Mouse (Mus musculus) kidney, embryonic 15.5 days (tissue): ENCODE measurements around the gene Dram2. TPM values are rescaled to one million over a fixed set of nuclear protein-coding genes. Genes with fewer than 3 reads are reported as not detected.

Experiments
- ATAC-seq: fragments of 200-750 bp; cut with Nextera tagmentation; replicated peaks from 2 replicates; pipeline ENCODE4 v1.8.0; 2017; ENCODE audit warnings: moderate TSS enrichment; ENCODE audit not compliant: low FRiP score
- H3K27ac ChIP-seq: fragments of 300-500 bp; sonication (generic); 2 replicates; pipeline ENCODE4 v1.5.1; 2015; ENCODE audit warnings: mild to moderate bottlenecking, inconsistent platforms
- H3K27me3 ChIP-seq: fragments of 300-500 bp; sonication (generic); 2 replicates; pipeline ENCODE4 v1.6.1; 2015; ENCODE audit warnings: inconsistent platforms
- H3K36me3 ChIP-seq: fragments of 300-500 bp; sonication (generic); 2 replicates; pipeline ENCODE4 v1.6.1; 2015; ENCODE audit warnings: inconsistent platforms
- H3K4me1 ChIP-seq: fragments of 300-500 bp; sonication (generic); 2 replicates; pipeline ENCODE4 v1.6.1; 2015; ENCODE audit warnings: inconsistent platforms
- H3K4me2 ChIP-seq: fragments of 300-500 bp; sonication (generic); 2 replicates; pipeline ENCODE4 v1.6.1; 2015; ENCODE audit warnings: moderate library complexity, mild to moderate bottlenecking, inconsistent platforms
- H3K4me3 ChIP-seq: fragments of 300-500 bp; sonication (generic); replicated peaks from 2 replicates; pipeline ENCODE4 v1.5.1; 2015; ENCODE audit warnings: mild to moderate bottlenecking, inconsistent platforms
- H3K9ac ChIP-seq: fragments of 300-500 bp; sonication (generic); 2 replicates; pipeline ENCODE4 v1.6.1; 2015; ENCODE audit warnings: mild to moderate bottlenecking, inconsistent platforms
- H3K9me3 ChIP-seq: fragments of 300-500 bp; sonication (generic); replicated peaks from 2 replicates; pipeline ENCODE4 v1.6.1; 2016; ENCODE audit warnings: inconsistent platforms
- WGBS: fragments of 180-500 bp; shearing (Covaris S2); methylation state at CpG from one replicate; pipeline ENCODE4 v1.1.7; 2015; ENCODE audit warnings: mixed read lengths; 5-methylcytosine and 5-hydroxymethylcytosine counted together
- polyA plus RNA-seq: library from polyadenylated mRNA; unstranded; fragments of >200 nt; fragmentation: Nextera tagmentation; extraction: Ambion mirVana; gene quantifications from 2 replicates; pipeline ENCODE4 v1.2.1, GENCODE M21; 2015

Gene Dram2
- polyA plus RNA-seq, result 77.2 and 87.0 TPM in 2 replicates

DNA sequence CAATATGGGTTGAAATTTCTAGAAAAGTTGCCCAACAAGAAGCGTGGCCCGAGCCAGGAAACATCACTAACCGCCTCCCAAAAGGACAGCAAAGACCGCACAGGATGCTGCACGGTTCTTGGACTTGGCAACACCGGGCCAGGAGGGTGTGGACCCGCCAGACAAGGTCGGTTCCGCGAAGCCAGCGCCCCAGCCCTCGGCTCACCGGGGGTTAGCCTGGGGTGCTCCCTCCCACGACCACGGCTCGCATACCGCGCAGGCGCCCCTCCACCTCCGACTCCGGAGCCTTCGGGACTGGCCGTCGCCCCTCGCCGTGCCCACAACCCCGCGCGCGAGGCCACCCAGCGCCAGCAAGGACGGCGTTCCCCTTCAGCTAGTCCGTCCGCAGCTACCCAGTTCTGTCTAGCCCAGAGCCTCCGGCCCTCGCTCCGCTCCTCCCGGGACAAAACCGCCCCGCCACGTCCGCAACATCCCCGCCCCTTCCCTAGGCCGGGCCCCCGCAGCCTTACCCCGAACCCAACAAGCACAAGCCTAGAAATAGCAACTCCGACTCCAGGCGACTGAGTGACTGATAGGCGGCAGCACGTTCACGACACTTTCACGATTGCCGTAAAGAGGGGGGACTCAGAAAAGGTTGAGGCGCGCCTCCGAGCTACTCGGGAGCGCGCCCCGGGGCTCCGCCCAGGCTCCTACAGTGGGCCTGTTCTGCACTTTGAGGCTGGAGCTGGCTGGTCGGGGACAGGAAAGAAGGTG, at the start of gene Dram2, which contains the start of gene Cept1:
Gene Dram2 (plus strand): TSS at position 628 of the 753 bp plus-strand sequence.
Gene Cept1 (minus strand): TSS at position 632 of the 753 bp plus-strand sequence.
- peak; percentile 97 for ATAC-seq
- no peaks in the 10 kb centered on the region for H3K27me3 ChIP-seq
- peak within 1 kb of the TSS; percentile 90 for H3K9ac ChIP-seq
- peak within 1 kb of the TSS; percentile 59 for H3K4me2 ChIP-seq
- under 1% methylated on average over 61 of the region's 63 CpGs for WGBS
- H3K36me3 ChIP-seq, result peaks cover 5% of the 10 kb centered on the region
- H3K9me3 ChIP-seq, result no peaks in the 10 kb centered on the region
- peak within 1 kb of the TSS; percentile 99 for H3K27ac ChIP-seq
- peaks cover 23% of the 10 kb centered on the region for H3K4me1 ChIP-seq
- peak within 1 kb of the TSS; percentile 91 for H3K4me3 ChIP-seq

- H3K9ac ChIP-seq, result no peak overlapping the region
- H3K9me3 ChIP-seq, result no peaks in the 10 kb centered on the region
- no peak overlapping the region for H3K4me2 ChIP-seq
- H3K27ac ChIP-seq, result no peak overlapping the region
- no peak for ATAC-seq
- peaks cover 46% of the 10 kb centered on the region for H3K36me3 ChIP-seq
- no peaks in the 10 kb centered on the region for H3K27me3 ChIP-seq
- 80% methylated on average over 2 of the region's 2 CpGs for WGBS
- H3K4me1 ChIP-seq, result 0 out of 2 replicates have a peak, but pooled peaks cover 5% of the 10 kb centered on the region
- no peak overlapping the region for H3K4me3 ChIP-seq
Measured at GRCm38 (mm10) chr3:106500510-106500909, 47.1 kb upstream of the Dram2 start.

GRCm38 (mm10) chr3:106502892-106503291, 44.7 kb upstream of the Dram2 start:
- H3K4me2 ChIP-seq, result no peak overlapping the region
- no peaks in the 10 kb centered on the region for H3K9me3 ChIP-seq
- 88% methylated on average over 2 of the region's 2 CpGs for WGBS
- H3K27me3 ChIP-seq, result no peaks in the 10 kb centered on the region
- H3K4me3 ChIP-seq, result no peak overlapping the region
- no peaks in the 10 kb centered on the region for H3K4me1 ChIP-seq
- ATAC-seq, result no peak
- no peak overlapping the region for H3K27ac ChIP-seq
- peaks cover 46% of the 10 kb centered on the region for H3K36me3 ChIP-seq
- no peak overlapping the region for H3K9ac ChIP-seq

DNA sequence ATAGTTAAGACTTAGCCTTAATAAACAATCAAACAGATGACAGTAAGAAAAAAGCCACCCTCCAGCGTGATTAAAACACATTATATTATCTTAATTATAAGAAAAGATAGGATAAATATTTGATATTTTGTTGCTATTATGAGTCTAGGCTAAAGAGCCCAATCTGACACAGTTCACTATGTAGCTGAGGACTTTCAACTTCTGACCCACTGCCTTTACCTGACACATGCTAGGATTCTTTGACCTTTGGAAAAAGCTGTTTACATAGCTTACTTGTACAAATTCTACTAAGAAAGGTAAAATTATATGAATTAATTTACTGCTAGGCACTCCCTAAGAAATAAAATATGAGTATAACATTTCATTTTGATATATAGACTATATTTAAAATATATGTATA, 36.9 kb upstream of the Dram2 start:
- Histone ChIP-seq H3K36me3 (0 out of 2 replicates have a peak, but pooled peaks cover 3% of the 10 kb centered on the region), H3K4me1 (no peaks in the 10 kb centered on the region), H3K27ac (no peak overlapping the region), H3K4me3 (no peak overlapping the region), H3K9ac (no peak overlapping the region), H3K9me3 (no peaks in the 10 kb centered on the region), H3K4me2 (no peak overlapping the region), H3K27me3 (no peaks in the 10 kb centered on the region)
- WGBS, result 92% methylated on average over 1 of the region's 1 CpGs
- ATAC-seq, result no peak

GRCm38 (mm10) chr3:106515016-106515415, 32.6 kb upstream of the Dram2 start:
- ATAC-seq, result no peak
- no peak overlapping the region for H3K4me3 ChIP-seq
- WGBS, result 84% methylated on average over 6 of the region's 6 CpGs

DNA sequence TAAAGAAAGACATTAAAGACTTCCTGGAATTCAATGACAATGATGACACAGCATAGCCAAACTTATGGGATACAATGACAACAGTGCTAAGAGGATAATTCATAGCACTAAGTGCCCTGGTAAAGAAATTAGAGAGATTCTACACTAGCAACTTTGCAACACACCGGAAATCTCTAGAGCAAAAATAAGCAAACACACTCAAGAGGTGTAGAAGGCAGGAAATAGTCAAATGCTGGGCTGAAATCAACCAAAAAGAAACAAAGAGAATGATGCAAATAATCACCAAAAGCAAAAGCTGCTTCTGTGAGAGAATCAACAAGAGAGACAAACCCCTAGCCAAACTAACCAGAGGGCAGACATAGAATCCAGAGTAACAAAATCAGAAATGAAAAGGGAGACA, 24.9 kb upstream of the Dram2 start:
- no peaks in the 10 kb centered on the region for H3K27me3 ChIP-seq
- no peak overlapping the region for H3K27ac ChIP-seq
- no peaks in the 10 kb centered on the region for H3K9me3 ChIP-seq
- no peak overlapping the region for H3K4me3 ChIP-seq
- peaks cover 6% of the 10 kb centered on the region; the same call in 1 of the 2 replicates for H3K36me3 ChIP-seq
- 86% methylated on average over 1 of the region's 1 CpGs for WGBS
- no peak overlapping the region for H3K9ac ChIP-seq
- no peaks in the 10 kb centered on the region for H3K4me1 ChIP-seq
- H3K4me2 ChIP-seq, result no peak overlapping the region
- ATAC-seq, result no peak

More at GRCm38 (mm10) chr3:106515016-106515415, 32.6 kb upstream of the Dram2 start:
- Histone ChIP-seq H3K36me3 (0 out of 2 replicates have a peak, but pooled peaks cover 3% of the 10 kb centered on the region), H3K4me2 (no peak overlapping the region), H3K4me1 (no peaks in the 10 kb centered on the region), H3K27me3 (no peaks in the 10 kb centered on the region), H3K27ac (no peak overlapping the region), H3K9me3 (no peaks in the 10 kb centered on the region), H3K9ac (no peak overlapping the region)

- Histone ChIP-seq H3K9me3 (no peaks in the 10 kb centered on the region), H3K4me3 (no peak overlapping the region), H3K9ac (no peak overlapping the region), H3K27ac (no peak overlapping the region), H3K4me2 (no peak overlapping the region), H3K36me3 (peaks cover 6% of the 10 kb centered on the region; the same call in 1 of the 2 replicates), H3K27me3 (no peaks in the 10 kb centered on the region), H3K4me1 (no peaks in the 10 kb centered on the region)
- no peak for ATAC-seq
- WGBS, result 94% methylated on average over 2 of the region's 2 CpGs
Measured at GRCm38 (mm10) chr3:106526411-106526810, 21.2 kb upstream of the Dram2 start.

- H3K4me1 ChIP-seq, result no peaks in the 10 kb centered on the region
- ATAC-seq, result no peak
- no peak overlapping the region for H3K4me2 ChIP-seq
- no peaks in the 10 kb centered on the region for H3K9me3 ChIP-seq
- H3K36me3 ChIP-seq, result peaks cover 6% of the 10 kb centered on the region; the same call in 1 of the 2 replicates
- no peak overlapping the region for H3K9ac ChIP-seq
- WGBS, result 89% methylated on average over 2 of the region's 2 CpGs
- no peak overlapping the region for H3K4me3 ChIP-seq
- H3K27me3 ChIP-seq, result no peaks in the 10 kb centered on the region
- no peak overlapping the region for H3K27ac ChIP-seq
Measured at GRCm38 (mm10) chr3:106528032-106528431, 19.6 kb upstream of the Dram2 start.

GRCm38 (mm10) chr3:106533277-106533676, 14.3 kb upstream of the Dram2 start:
- WGBS, result 94% methylated on average over 2 of the region's 2 CpGs
- no peaks in the 10 kb centered on the region for H3K27me3 ChIP-seq

DNA sequence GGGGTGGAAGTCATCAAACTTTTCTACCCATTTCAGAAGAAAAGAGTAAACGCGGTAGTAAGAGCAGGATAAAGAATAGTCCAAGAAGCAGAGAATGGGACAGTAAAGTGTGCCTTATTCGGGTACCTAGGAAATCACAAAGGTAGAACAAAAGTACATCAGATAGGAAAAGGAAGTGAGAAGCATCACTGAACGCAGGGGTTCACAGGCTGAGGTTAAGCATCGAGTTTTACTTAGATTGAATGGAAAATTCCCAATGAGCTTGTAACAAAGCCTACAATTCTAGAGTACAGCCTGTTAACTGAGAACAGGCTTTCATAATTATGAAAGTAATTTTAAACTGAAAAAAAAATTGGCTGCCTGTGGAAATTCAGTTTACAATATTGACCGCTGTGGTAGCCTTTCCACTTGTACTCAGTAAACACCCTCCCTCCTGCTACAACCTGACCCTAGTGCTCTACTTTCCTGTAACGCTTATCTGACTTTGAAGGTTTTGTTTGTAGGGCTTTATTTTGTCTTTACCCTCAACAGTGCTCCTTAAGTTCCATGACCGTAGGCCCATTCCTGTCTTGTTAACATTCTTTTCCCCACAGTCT, 2.8 kb upstream of the Dram2 start:
- no peak overlapping the region for H3K9ac ChIP-seq
- ATAC-seq, result no peak
- no peak overlapping the region for H3K4me3 ChIP-seq
- H3K27ac ChIP-seq, result 0 out of 2 replicates have a peak overlapping the region, but pooled peaks have one; percentile 16
- peaks cover 19% of the 10 kb centered on the region for H3K4me1 ChIP-seq
- no peaks in the 10 kb centered on the region for H3K9me3 ChIP-seq
- no peak overlapping the region for H3K4me2 ChIP-seq
- no peaks in the 10 kb centered on the region for H3K27me3 ChIP-seq
- 70% methylated on average over 8 of the region's 8 CpGs for WGBS
- H3K36me3 ChIP-seq, result no peaks in the 10 kb centered on the region

More at GRCm38 (mm10) chr3:106533277-106533676, 14.3 kb upstream of the Dram2 start:
- no peaks in the 10 kb centered on the region for H3K9me3 ChIP-seq
- H3K9ac ChIP-seq, result no peak overlapping the region
- H3K36me3 ChIP-seq, result peaks cover 21% of the 10 kb centered on the region
- no peak overlapping the region for H3K4me3 ChIP-seq
- no peak overlapping the region for H3K4me2 ChIP-seq
- no peaks in the 10 kb centered on the region for H3K4me1 ChIP-seq
- no peak overlapping the region for H3K27ac ChIP-seq
- ATAC-seq, result no peak

DNA sequence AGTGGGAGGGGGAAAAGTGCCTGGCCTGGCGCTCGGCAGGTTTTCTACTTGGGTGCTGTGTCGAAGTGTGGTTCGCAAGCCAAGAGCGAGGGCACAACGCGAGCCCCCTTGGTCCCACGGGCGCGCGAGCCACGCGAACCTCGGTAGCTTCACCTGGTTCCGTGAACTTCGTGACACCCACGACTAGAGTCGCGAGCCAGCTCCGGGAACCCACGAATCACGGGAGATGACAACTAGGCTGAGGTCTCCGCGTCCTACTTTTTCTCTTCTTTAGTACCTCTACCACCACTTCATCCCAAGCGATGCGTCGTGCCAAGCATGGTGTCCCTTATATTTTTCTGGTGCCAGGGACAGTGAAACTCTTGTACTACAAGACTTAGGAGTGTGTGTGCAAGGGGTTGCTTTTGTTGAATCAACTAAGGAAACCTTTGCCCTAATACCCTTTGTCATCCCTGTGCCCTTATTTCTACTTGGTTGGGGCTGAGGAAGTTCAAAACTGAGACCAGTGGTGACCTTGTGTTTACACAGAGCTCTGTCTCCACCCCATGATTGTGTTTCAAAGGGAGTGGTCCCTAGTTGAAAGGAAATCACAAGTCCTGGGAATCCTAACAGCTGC, 434 bp downstream of the Dram2 start:
- Histone ChIP-seq H3K36me3 (peaks cover 8% of the 10 kb centered on the region), H3K9me3 (no peaks in the 10 kb centered on the region), H3K4me1 (peaks cover 23% of the 10 kb centered on the region), H3K4me3 (peak overlapping the region; percentile 91), H3K4me2 (peak overlapping the region; percentile 59), H3K27ac (peak overlapping the region; percentile 99), H3K9ac (peak overlapping the region; percentile 90), H3K27me3 (no peaks in the 10 kb centered on the region)
- WGBS, result under 1% methylated on average over 27 of the region's 27 CpGs
- peak; percentile 64 for ATAC-seq

GRCm38 (mm10) chr3:106548971-106549370, 1.4 kb downstream of the Dram2 start:
- H3K4me1 ChIP-seq, result peaks cover 23% of the 10 kb centered on the region
- no peaks in the 10 kb centered on the region for H3K9me3 ChIP-seq
- ATAC-seq, result no peak
- no peaks in the 10 kb centered on the region for H3K27me3 ChIP-seq
- WGBS, result 8% methylated on average over 3 of the region's 3 CpGs
- peaks cover 17% of the 10 kb centered on the region for H3K36me3 ChIP-seq
- no peak overlapping the region for H3K27ac ChIP-seq
- H3K9ac ChIP-seq, result no peak overlapping the region
- H3K4me3 ChIP-seq, result peak overlapping the region; percentile 91
- peak overlapping the region; percentile 59 for H3K4me2 ChIP-seq
